ENCODE assay signal across 8 mouse cellular contexts in the genomic region with DNA sequence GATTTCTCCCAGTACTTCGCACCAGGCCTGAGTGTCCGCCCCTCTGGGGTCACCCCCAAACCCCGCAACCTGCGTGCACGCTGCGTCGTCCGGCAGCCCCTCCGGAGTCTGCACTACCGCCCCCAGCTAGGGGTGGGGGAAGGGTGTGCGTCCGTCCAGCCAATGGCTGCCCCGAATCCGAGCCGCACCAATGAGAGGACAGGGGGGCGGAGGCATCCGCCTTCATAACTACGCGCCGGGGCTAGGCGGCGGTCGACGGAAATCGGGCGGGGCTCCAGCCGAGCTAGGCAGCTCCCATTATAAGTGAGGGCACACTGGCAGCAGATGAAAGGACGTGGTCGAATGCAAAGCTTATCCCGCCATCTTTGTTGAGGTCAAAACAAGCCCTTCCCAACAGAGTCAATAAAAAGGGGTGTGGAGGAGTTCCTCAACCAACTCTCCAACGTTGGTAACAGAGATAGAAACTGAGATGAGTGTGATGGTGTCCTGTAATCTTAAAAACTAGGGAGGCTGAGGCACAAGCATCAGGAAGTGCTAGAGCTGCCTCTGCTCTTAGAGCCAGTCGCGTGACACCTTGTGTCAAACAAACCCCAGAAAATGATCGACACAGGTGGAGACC. TPM values are rescaled to one million over a fixed set of nuclear protein-coding genes. Genes with fewer than 3 reads are reported as not detected.
A peak's percentile ranks its signal among the peaks of the same experiment; 100 is the strongest.
DNase-seq lines count a peak whose midpoint lies in the region; ATAC-seq lines count a peak whose summit lies in the region.

Rpl18 (plus strand) TSS at position 368 of the 619 bp plus-strand sequence.

- H3K4me1 ChIP-seq in embryonic facial prominence, embryonic 14.5 days (ENCODE audit: control insufficient read depth, insufficient read depth, low read length), result peaks cover 21% of the 10 kb centered on the region
- peaks cover 39% of the 10 kb centered on the region for H3K4me1 ChIP-seq in kidney, embryonic 14.5 days (ENCODE audit: control insufficient read depth, insufficient read depth, low read length)
- peaks cover 59% of the 10 kb centered on the region for H3K4me1 ChIP-seq in limb, embryonic 15.5 days

- no peaks in the 10 kb centered on the region for H3K9me3 ChIP-seq in embryonic facial prominence, embryonic 14.5 days (ENCODE audit: control insufficient read depth, low read length)
- no peaks in the 10 kb centered on the region for H3K9me3 ChIP-seq in kidney, embryonic 14.5 days (ENCODE audit: control insufficient read depth, low read length)
- no peaks in the 10 kb centered on the region for H3K9me3 ChIP-seq in limb, embryonic 15.5 days

- peak; percentile 98 for DNase-seq in 3T3-L1 (ENCODE audit: low read depth, low spot score)
- peak; percentile 90 to 93 for DNase-seq in adrenal gland, postnatal 4 days (ENCODE audit: low spot score in 2 of 2)
- peak; percentile 99 for DNase-seq in embryonic facial prominence, embryonic 14.5 days (ENCODE audit: low spot score)
- peak; percentile 97 for DNase-seq in heart, adult 8-10 months (ENCODE audit: low spot score)
- peak; percentile 91 to 94 for DNase-seq in monocyte, adult 2 months (ENCODE audit: low read depth in 1 of 2, low spot score in 2 of 2)
- DNase-seq in spleen, postnatal 36 days (ENCODE audit: low spot score in 2 of 2), result peak; percentile 97 to 98

- H3K27ac ChIP-seq in embryonic facial prominence, embryonic 14.5 days (replicated peaks; ENCODE audit: low read depth, low read length), result peak within 1 kb of the TSS; percentile 67
- peak within 1 kb of the TSS; percentile 65 for H3K27ac ChIP-seq in kidney, embryonic 14.5 days (ENCODE audit: low read depth, low read length)
- peak within 1 kb of the TSS; percentile 77 for H3K27ac ChIP-seq in limb, embryonic 15.5 days

- H3K4me2 ChIP-seq in embryonic facial prominence, embryonic 14.5 days (ENCODE audit: low read depth, low read length), result peak within 1 kb of the TSS; percentile 71
- H3K4me2 ChIP-seq in kidney, embryonic 14.5 days (replicated peaks; ENCODE audit: low read depth, low read length), result peak within 1 kb of the TSS; percentile 93
- H3K4me2 ChIP-seq in limb, embryonic 15.5 days, result peak within 1 kb of the TSS; percentile 90

- peak; percentile 94 for ATAC-seq in embryonic facial prominence, embryonic 14.5 days (ENCODE audit: low read depth)
- ATAC-seq in kidney, embryonic 14.5 days (ENCODE audit: low FRiP score, low TSS enrichment), result peak; percentile 91
- peak; percentile 90 for ATAC-seq in limb, embryonic 15.5 days (ENCODE audit: insufficient number of reproducible peaks, low FRiP score, low TSS enrichment, low read depth)

- WGBS in embryonic facial prominence, embryonic 14.5 days, result 13% methylated on average over 23 of the region's 34 CpGs
- 7% methylated on average over 34 of the region's 34 CpGs for WGBS in kidney, embryonic 14.5 days
- WGBS in limb, embryonic 15.5 days, result 7% methylated on average over 34 of the region's 34 CpGs

- peak within 1 kb of the TSS; percentile 57 for H3K4me3 ChIP-seq in embryonic facial prominence, embryonic 14.5 days (ENCODE audit: low read depth, low read length)
- peak within 1 kb of the TSS; percentile 75 for H3K4me3 ChIP-seq in kidney, embryonic 14.5 days (ENCODE audit: low read length)
- H3K4me3 ChIP-seq in limb, embryonic 15.5 days, result peak within 1 kb of the TSS; percentile 73

- no peaks in the 10 kb centered on the region for H3K27me3 ChIP-seq in embryonic facial prominence, embryonic 14.5 days (replicated peaks; ENCODE audit: control insufficient read depth, insufficient read depth, low read length)
- no peaks in the 10 kb centered on the region for H3K27me3 ChIP-seq in kidney, embryonic 14.5 days (ENCODE audit: control insufficient read depth, insufficient read depth, low read length)
- H3K27me3 ChIP-seq in limb, embryonic 15.5 days, result no peaks in the 10 kb centered on the region

- H3K36me3 ChIP-seq in embryonic facial prominence, embryonic 14.5 days (ENCODE audit: control insufficient read depth, insufficient read depth, low read length), result peaks cover 51% of the 10 kb centered on the region
- peaks cover 45% of the 10 kb centered on the region for H3K36me3 ChIP-seq in kidney, embryonic 14.5 days (ENCODE audit: control insufficient read depth, insufficient read depth, low read length)
- peaks cover 50% of the 10 kb centered on the region for H3K36me3 ChIP-seq in limb, embryonic 15.5 days

- H3K9ac ChIP-seq in embryonic facial prominence, embryonic 14.5 days (ENCODE audit: low read depth, low read length), result peak within 1 kb of the TSS; percentile 64
- peak within 1 kb of the TSS; percentile 73 for H3K9ac ChIP-seq in kidney, embryonic 14.5 days (ENCODE audit: low read depth, low read length)
- H3K9ac ChIP-seq in limb, embryonic 15.5 days, result peak within 1 kb of the TSS; percentile 68

RNA-seq across cellular contexts. Expression of gene Rpl18, which starts in this region (rescaled TPM):
- 1,000 to 10,000 TPM; 1,215 to 1,230 TPM for total RNA-seq in adrenal gland, postnatal 4 days (2021)
- 1,174 and 1,204 TPM in 2 replicates for polyA plus RNA-seq in embryonic facial prominence, embryonic 14.5 days (2014; fragmentation: Nextera tagmentation; extraction: Ambion mirVana)
- 100 to 1,000 TPM; 552 to 697 (median 598) TPM for total RNA-seq in heart, adult 8-10 months (2022)
- polyA plus RNA-seq in kidney, embryonic 14.5 days (2014; fragmentation: Nextera tagmentation; extraction: Ambion mirVana), result 1,328 and 1,679 TPM in 2 replicates
- polyA plus RNA-seq in limb, embryonic 15.5 days (2015; fragmentation: Nextera tagmentation; extraction: Ambion mirVana), result 942 and 1,034 TPM in 2 replicates

Comparison
In these comparisons a context has a peak if more than half of its experiments do, and no peak if none do; other contexts are left out.
1. Peak in every context shown above with its lines: DNase-seq, ATAC-seq, H3K4me3 ChIP-seq and H3K27ac ChIP-seq.